In the genomic region with DNA sequence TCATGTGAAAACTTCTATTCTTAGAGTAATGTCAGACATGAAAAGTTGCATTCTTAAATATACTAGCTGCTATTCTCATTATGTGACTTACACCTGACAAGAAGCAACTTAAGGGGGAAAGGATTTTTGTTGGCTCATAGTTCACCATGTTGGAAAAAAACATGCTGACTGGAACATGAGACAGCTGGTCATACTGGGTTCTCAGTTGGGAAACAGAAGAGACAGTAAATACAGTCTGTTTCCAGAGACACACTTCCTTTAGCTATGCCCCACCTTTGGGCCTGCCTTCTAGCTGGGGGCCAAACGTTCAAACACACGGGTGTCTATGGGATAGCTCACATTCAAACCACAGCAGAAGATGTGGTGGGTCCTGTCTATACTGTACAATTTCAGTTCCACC, we compare ENCODE assay signal across 13 mouse cellular contexts. TPM values are rescaled to one million over a fixed set of nuclear protein-coding genes. Genes with fewer than 3 reads are reported as not detected.
A peak's percentile ranks its signal among the peaks of the same experiment; 100 is the strongest.
DNase-seq lines count a peak whose midpoint lies in the region; ATAC-seq lines count a peak whose summit lies in the region.
"Had no signal": no experiment of that assay in that cellular context is flagged by ENCODE, and none has a peak within 500 bp of the region (broad histone marks: within the 10 kb centered on the region; RNA-seq: fewer than 3 reads in every experiment).

No protein-coding gene starts in this region.

- H3K9ac ChIP-seq in forebrain, embryonic 15.5 days (replicated peaks) = no peak overlapping the region
- H3K9ac ChIP-seq: intestine, embryonic 15.5 days; limb, embryonic 15.5 days had no signal

- WGBS in forebrain, embryonic 15.5 days = 12% methylated on average over 2 of the region's 2 CpGs

- peak; percentile 42 to 46 for DNase-seq in cerebellum, adult 18-20 months
- DNase-seq in cerebellum, adult 8-10 months = no peak
- peak; percentile 79 for DNase-seq in brain, adult 2 months (ENCODE audit: low read depth, low spot score)
- DNase-seq in lung, postnatal 10 days = peak; percentile 25
- DNase-seq in adrenal gland, postnatal 10 days = no peak
- DNase-seq in left cerebral cortex, postnatal 10 days (ENCODE audit: extremely low spot score in 1 of 2, low spot score in 2 of 2) = no peak
- DNase-seq in urinary bladder, adult 18-20 months (ENCODE audit: low spot score in 2 of 2) = no peak
- DNase-seq: heart, adult 2 months had no signal

- H3K36me3 ChIP-seq in forebrain, embryonic 15.5 days = no peaks in the 10 kb centered on the region
- H3K36me3 ChIP-seq: G1E; intestine, embryonic 15.5 days; limb, embryonic 15.5 days had no signal

- no peak overlapping the region for H3K4me3 ChIP-seq in forebrain, embryonic 15.5 days
- H3K4me3 ChIP-seq: heart, adult 2 months; intestine, embryonic 15.5 days; limb, embryonic 15.5 days; megakaryocyte, embryonic 14.5 days had no signal

- H3K27me3 ChIP-seq in forebrain, embryonic 15.5 days = no peaks in the 10 kb centered on the region
- H3K27me3 ChIP-seq: intestine, embryonic 15.5 days; limb, embryonic 15.5 days had no signal

- H3K4me2 ChIP-seq in forebrain, embryonic 15.5 days (replicated peaks) = no peak overlapping the region
- H3K4me2 ChIP-seq: intestine, embryonic 15.5 days; limb, embryonic 15.5 days had no signal

- peak overlapping the region; percentile 80 for H3K27ac ChIP-seq in forebrain, embryonic 15.5 days (replicated peaks)
- H3K27ac ChIP-seq: heart, adult 2 months; intestine, embryonic 15.5 days; limb, embryonic 15.5 days had no signal

- no peak for ATAC-seq in forebrain, embryonic 15.5 days (replicated peaks)
- ATAC-seq: intestine, embryonic 15.5 days had no signal

- no peaks in the 10 kb centered on the region for H3K9me3 ChIP-seq in forebrain, embryonic 15.5 days
- H3K9me3 ChIP-seq: G1E; intestine, embryonic 15.5 days; limb, embryonic 15.5 days; megakaryocyte, embryonic 14.5 days had no signal

- peaks cover 78% of the 10 kb centered on the region for H3K4me1 ChIP-seq in forebrain, embryonic 15.5 days
- H3K4me1 ChIP-seq: intestine, embryonic 15.5 days had no signal

- intact Hi-C loops in left cerebral cortex, postnatal 10 days (cut with DNase I) = no loop called here

RNA-seq across cellular contexts. Expression of gene Scrn1, which starts 12.7 kb away (rescaled TPM):
- polyA plus RNA-seq in forebrain, embryonic 15.5 days (2015; fragmentation: Nextera tagmentation; extraction: Ambion mirVana) = 135 TPM in 2 replicates
- total RNA-seq in adrenal gland, postnatal 10 days (2021) = 10 to 100 TPM; 18.1 to 27.5 TPM
- 100 to 1,000 TPM; 198 to 206 TPM for total RNA-seq in left cerebral cortex, postnatal 10 days (2021)
- polyA plus RNA-seq: G1E had no signal

RNA-seq across cellular contexts. Expression of gene Plekha8, which starts 41.3 kb away (rescaled TPM):
- polyA plus RNA-seq in forebrain, embryonic 15.5 days (2015; fragmentation: Nextera tagmentation; extraction: Ambion mirVana) = 9.6 and 10.2 TPM in 2 replicates
- 10 to 100 TPM; 15.8 to 17.6 TPM for total RNA-seq in adrenal gland, postnatal 10 days (2021)
- 10 to 100 TPM in 1 of 2 experiments, 1 to 10 TPM in 1; 9.1 to 11.0 TPM for total RNA-seq in left cerebral cortex, postnatal 10 days (2021)

RNA-seq across cellular contexts. Expression of gene Fkbp14, which starts 43.5 kb away (rescaled TPM):
- polyA plus RNA-seq in forebrain, embryonic 15.5 days (2015; fragmentation: Nextera tagmentation; extraction: Ambion mirVana) = 6.6 and 7.4 TPM in 2 replicates
- total RNA-seq in adrenal gland, postnatal 10 days (2021) = 10 to 100 TPM; 19.8 to 20.7 TPM
- total RNA-seq in left cerebral cortex, postnatal 10 days (2021) = 10 to 100 TPM in 1 of 2 experiments, 1 to 10 TPM in 1; 8.1 to 10.7 TPM

Comparison
In these comparisons a context has a peak if more than half of its experiments do, and no peak if none do; other contexts are left out.
1. DNase-seq: peak in cerebellum, adult 18-20 months (2 of 2), brain, adult 2 months (single experiment) and lung, postnatal 10 days (single experiment); none in cerebellum, adult 8-10 months (single experiment), adrenal gland, postnatal 10 days (single experiment), left cerebral cortex, postnatal 10 days (0 of 2) and urinary bladder, adult 18-20 months (0 of 2).
2. RNA of gene Scrn1, which starts 12.7 kb away (total RNA-seq): 198 to 206 TPM in left cerebral cortex, postnatal 10 days; 18.1 to 27.5 TPM in adrenal gland, postnatal 10 days; every median in the first group is over 4 times any median in the second.